Mouse (Mus musculus): Measurements from ENCODE around the gene Phf21a.

GRCm38 (mm10) chr2:92359301-92359700 lies 266.4 kb downstream of the Phf21a start:
- TF ChIP-seq POLR2A (IDR thresholded peaks at IDR 0.05; ENCODE audit: insufficient read depth, low read depth, low read length) (no peak), CTCF (IDR thresholded peaks at IDR 0.05; ENCODE audit: insufficient read depth, low read depth, low read length) (no peak)
